Mouse (Mus musculus) midbrain, embryonic 11.5 days (tissue): Measurements from ENCODE around the gene Gpm6b. TPM values are rescaled to one million over a fixed set of nuclear protein-coding genes. Genes with fewer than 3 reads are reported as not detected.

Source experiments
- ATAC-seq: fragments of 200-750 bp; cut with Nextera tagmentation; 2 replicates; pipeline ENCODE4 v1.8.0; 2017; ENCODE audit warnings: moderate TSS enrichment, moderate library complexity; ENCODE audit not compliant: low FRiP score
- DNase-seq: peaks from one replicate; pipeline ENCODE4 v3.0.0; 2015; ENCODE audit warnings: low spot score; ENCODE audit errors: missing footprints
- H3K27ac ChIP-seq: fragments of 300-500 bp; sonication (generic); 2 replicates; pipeline ENCODE4 v1.5.1; 2014; ENCODE audit warnings: low read depth, low read length
- H3K27me3 ChIP-seq: fragments of 300-500 bp; sonication (generic); 2 replicates; pipeline ENCODE4 v1.6.1; 2014; ENCODE audit warnings: mild to moderate bottlenecking, low read length, moderate library complexity, mixed read lengths; ENCODE audit not compliant: control insufficient read depth, insufficient read depth
- H3K36me3 ChIP-seq: fragments of 300-500 bp; sonication (generic); 2 replicates; pipeline ENCODE4 v1.6.1; 2014; ENCODE audit warnings: mild to moderate bottlenecking, low read length, moderate library complexity, mixed read lengths; ENCODE audit not compliant: control insufficient read depth, insufficient read depth
- H3K4me1 ChIP-seq: fragments of 300-500 bp; sonication (generic); 2 replicates; pipeline ENCODE4 v1.6.1; 2014; ENCODE audit warnings: low read length; ENCODE audit not compliant: control insufficient read depth, insufficient read depth
- H3K4me2 ChIP-seq: fragments of 300-500 bp; sonication (generic); 2 replicates; pipeline ENCODE4 v1.6.1; 2014; ENCODE audit warnings: mild to moderate bottlenecking, moderate library complexity
- H3K4me3 ChIP-seq: fragments of 300-500 bp; sonication (generic); 2 replicates; pipeline ENCODE4 v1.5.1; 2014; ENCODE audit warnings: low read depth, low read length
- H3K9ac ChIP-seq: fragments of 300-500 bp; sonication (generic); 2 replicates; pipeline ENCODE4 v1.6.1; 2014; ENCODE audit warnings: low read length
- H3K9me3 ChIP-seq: fragments of 300-500 bp; sonication (generic); 2 replicates; pipeline ENCODE4 v1.6.1; 2016; ENCODE audit warnings: low read length; ENCODE audit not compliant: control insufficient read depth
- WGBS: fragments of 180-500 bp; shearing (Covaris S2); extraction: QIAGEN DNeasy Blood & Tissue Kit; methylation state at CpG from one replicate; pipeline ENCODE4 v1.1.7; 2014; 5-methylcytosine and 5-hydroxymethylcytosine counted together
- polyA plus RNA-seq: library from polyadenylated mRNA; unstranded; fragments of >200 nt; fragmentation: Nextera tagmentation; extraction: Ambion mirVana; gene quantifications from 2 replicates; pipeline ENCODE4 v1.2.1, GENCODE M21; 2014

The Gpm6b gene
- 102 and 120 TPM in 2 replicates for polyA plus RNA-seq

- no peak within 1 kb of the TSS for H3K27ac ChIP-seq
- peaks cover 10% of the 10 kb centered on the region for H3K27me3 ChIP-seq
- 23% methylated on average over 45 of the region's 63 CpGs for WGBS
Observed at GRCm38 (mm10) chrX:166238831-166239460, at the start of gene Gpm6b. Gpm6b (plus strand) TSS chrX:166238911.

GRCm38 (mm10) chrX:166196327-166196726 lies 42.4 kb upstream of the Gpm6b start:
- no peak overlapping the region for H3K4me2 ChIP-seq

More at GRCm38 (mm10) chrX:166238831-166239460, at the start of gene Gpm6b:
- Histone ChIP-seq H3K9me3 (no peaks in the 10 kb centered on the region), H3K9ac (peak within 1 kb of the TSS; percentile 61), H3K36me3 (no peaks in the 10 kb centered on the region), H3K4me3 (peak within 1 kb of the TSS; percentile 50), H3K4me1 (no peaks in the 10 kb centered on the region), H3K4me2 (peak within 1 kb of the TSS; percentile 86)
- ATAC-seq = peak; percentile 94
- peak; percentile 91 for DNase-seq

GRCm38 (mm10) chrX:166198266-166198665 lies 40.4 kb upstream of the Gpm6b start:
- no peak overlapping the region for H3K4me2 ChIP-seq
- DNase-seq (no peak), ATAC-seq (no peak)
- H3K4me1 ChIP-seq = no peaks in the 10 kb centered on the region
- no peak overlapping the region for H3K4me3 ChIP-seq
- H3K9ac ChIP-seq = no peak overlapping the region
- no peaks in the 10 kb centered on the region for H3K9me3 ChIP-seq
- H3K36me3 ChIP-seq = no peaks in the 10 kb centered on the region
- H3K27ac ChIP-seq = no peak overlapping the region
- 93% methylated on average over 2 of the region's 2 CpGs for WGBS
- H3K27me3 ChIP-seq = no peaks in the 10 kb centered on the region

More at GRCm38 (mm10) chrX:166196327-166196726, 42.4 kb upstream of the Gpm6b start:
- no peaks in the 10 kb centered on the region for H3K4me1 ChIP-seq
- no peak overlapping the region for H3K27ac ChIP-seq
- H3K9ac ChIP-seq = no peak overlapping the region
- H3K27me3 ChIP-seq = no peaks in the 10 kb centered on the region
- DNase-seq = no peak
- ATAC-seq = no peak
- no peaks in the 10 kb centered on the region for H3K9me3 ChIP-seq
- no peaks in the 10 kb centered on the region for H3K36me3 ChIP-seq
- H3K4me3 ChIP-seq = no peak overlapping the region

- no peak overlapping the region for H3K4me2 ChIP-seq
- no peaks in the 10 kb centered on the region for H3K36me3 ChIP-seq
- H3K9me3 ChIP-seq = no peaks in the 10 kb centered on the region
- H3K27me3 ChIP-seq = no peaks in the 10 kb centered on the region
- no peaks in the 10 kb centered on the region for H3K4me1 ChIP-seq
- H3K27ac ChIP-seq = no peak overlapping the region
- no peak overlapping the region for H3K9ac ChIP-seq
- no peak for ATAC-seq
- H3K4me3 ChIP-seq = no peak overlapping the region
- no peak for DNase-seq
Observed at GRCm38 (mm10) chrX:166199812-166200211, 38.9 kb upstream of the Gpm6b start.

- 68% methylated on average over 2 of the region's 2 CpGs for WGBS
- no peak for ATAC-seq
- H3K4me3 ChIP-seq = no peak overlapping the region
- no peak for DNase-seq
- no peaks in the 10 kb centered on the region for H3K4me1 ChIP-seq
- H3K36me3 ChIP-seq = no peaks in the 10 kb centered on the region
- H3K9me3 ChIP-seq = no peaks in the 10 kb centered on the region
- H3K27ac ChIP-seq = no peak overlapping the region
- H3K27me3 ChIP-seq = peaks cover 12% of the 10 kb centered on the region
- no peak overlapping the region for H3K9ac ChIP-seq
- no peak overlapping the region for H3K4me2 ChIP-seq
Observed at GRCm38 (mm10) chrX:166214576-166214975, 24.1 kb upstream of the Gpm6b start.

DNA sequence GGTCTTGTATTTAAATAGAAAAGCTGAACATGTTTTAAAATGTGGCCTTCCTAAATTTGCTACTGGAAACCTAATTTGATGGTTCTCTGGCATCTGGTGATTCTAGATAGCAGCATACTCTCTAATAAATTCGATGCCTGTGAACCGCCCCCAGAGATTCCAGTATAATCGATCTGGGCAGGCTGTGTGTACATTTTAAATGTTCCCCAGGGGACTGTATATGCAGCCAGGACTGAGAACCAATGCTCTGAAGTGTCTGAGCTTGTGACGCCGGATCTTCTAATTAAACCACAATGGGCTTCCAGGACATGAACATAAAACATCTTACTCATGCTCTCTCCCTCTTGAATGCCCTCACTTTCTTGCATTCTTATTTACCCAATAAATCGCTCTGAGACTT lies 22.5 kb upstream of the Gpm6b start:
- H3K4me1 ChIP-seq = no peaks in the 10 kb centered on the region
- DNase-seq (no peak), ATAC-seq (no peak)
- no peak overlapping the region for H3K4me2 ChIP-seq
- H3K27ac ChIP-seq = no peak overlapping the region
- H3K9ac ChIP-seq = no peak overlapping the region
- peaks cover 14% of the 10 kb centered on the region for H3K27me3 ChIP-seq
- H3K36me3 ChIP-seq = no peaks in the 10 kb centered on the region
- 87% methylated on average over 6 of the region's 6 CpGs for WGBS
- no peak overlapping the region for H3K4me3 ChIP-seq
- no peaks in the 10 kb centered on the region for H3K9me3 ChIP-seq

- 85% methylated on average over 8 of the region's 8 CpGs for WGBS
- no peak overlapping the region for H3K27ac ChIP-seq
- no peak for ATAC-seq
Observed at GRCm38 (mm10) chrX:166216720-166217119, 22.0 kb upstream of the Gpm6b start.

DNA sequence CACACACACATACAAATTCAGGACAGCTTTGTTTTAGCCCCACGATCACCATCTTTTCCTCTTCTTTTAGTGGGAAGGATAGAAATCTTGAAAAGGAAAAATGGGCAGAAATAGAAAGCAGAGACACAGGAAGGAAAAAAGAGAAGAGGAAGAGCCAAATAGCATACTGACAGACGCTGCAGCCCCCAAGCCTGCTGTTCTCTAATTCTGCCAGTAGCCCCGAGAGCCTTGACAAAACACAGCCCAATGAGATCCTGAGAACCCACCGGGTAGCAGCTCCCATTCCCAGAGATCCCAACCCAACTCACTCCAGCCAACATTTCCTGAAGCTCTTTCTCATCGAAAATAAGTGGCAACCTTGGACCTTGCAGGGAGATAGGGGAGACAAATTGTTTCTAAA lies 19.4 kb upstream of the Gpm6b start:
- WGBS = 69% methylated on average over 5 of the region's 5 CpGs
- Histone ChIP-seq H3K27me3 (peaks cover 12% of the 10 kb centered on the region), H3K36me3 (no peaks in the 10 kb centered on the region), H3K9me3 (no peaks in the 10 kb centered on the region), H3K4me2 (no peak overlapping the region), H3K4me3 (no peak overlapping the region), H3K4me1 (no peaks in the 10 kb centered on the region), H3K27ac (no peak overlapping the region), H3K9ac (no peak overlapping the region)
- no peak for DNase-seq
- no peak for ATAC-seq

More at GRCm38 (mm10) chrX:166216720-166217119, 22.0 kb upstream of the Gpm6b start:
- no peaks in the 10 kb centered on the region for H3K9me3 ChIP-seq
- peaks cover 14% of the 10 kb centered on the region for H3K27me3 ChIP-seq
- no peak for DNase-seq
- H3K36me3 ChIP-seq = no peaks in the 10 kb centered on the region
- no peak overlapping the region for H3K4me3 ChIP-seq
- H3K4me1 ChIP-seq = no peaks in the 10 kb centered on the region
- H3K4me2 ChIP-seq = no peak overlapping the region
- no peak overlapping the region for H3K9ac ChIP-seq

DNA sequence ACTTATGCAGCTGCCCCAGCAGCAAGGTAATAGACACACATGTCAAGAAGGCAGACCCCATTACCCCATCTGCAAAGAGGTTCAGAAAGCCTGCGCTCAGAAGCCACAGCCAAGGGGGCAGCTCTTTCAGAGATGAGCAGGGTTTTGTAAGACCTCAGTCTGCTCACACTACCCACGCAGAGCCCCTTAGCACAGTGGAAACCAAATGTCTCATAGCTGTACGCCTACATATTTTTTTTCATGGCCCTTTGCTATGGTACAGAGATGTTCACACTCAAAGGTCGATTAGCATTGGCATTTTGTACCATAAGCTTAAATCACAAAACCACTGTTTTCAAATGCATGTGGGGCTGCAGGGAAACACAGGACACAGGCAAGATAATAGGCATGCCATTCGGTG lies 11.9 kb upstream of the Gpm6b start:
- peaks cover 5% of the 10 kb centered on the region; the same call in 1 of the 2 replicates for H3K27me3 ChIP-seq
- H3K27ac ChIP-seq = no peak overlapping the region

More for the DNA sequence above, 11.9 kb upstream of the Gpm6b start:
- Histone ChIP-seq H3K4me2 (no peak overlapping the region), H3K4me1 (no peaks in the 10 kb centered on the region), H3K4me3 (no peak overlapping the region), H3K9ac (no peak overlapping the region), H3K36me3 (no peaks in the 10 kb centered on the region), H3K9me3 (no peaks in the 10 kb centered on the region)
- ATAC-seq = no peak
- DNase-seq = no peak
- WGBS = 86% methylated on average over 5 of the region's 5 CpGs
